Mouse (Mus musculus): Measurements from ENCODE around the gene Fut8.
"Not testable (repeated sequence)": the region's sequence is repeated elsewhere in the genome, so short reads cannot be mapped to it uniquely, and the experiment has no call there.

Gene Fut8

DNA sequence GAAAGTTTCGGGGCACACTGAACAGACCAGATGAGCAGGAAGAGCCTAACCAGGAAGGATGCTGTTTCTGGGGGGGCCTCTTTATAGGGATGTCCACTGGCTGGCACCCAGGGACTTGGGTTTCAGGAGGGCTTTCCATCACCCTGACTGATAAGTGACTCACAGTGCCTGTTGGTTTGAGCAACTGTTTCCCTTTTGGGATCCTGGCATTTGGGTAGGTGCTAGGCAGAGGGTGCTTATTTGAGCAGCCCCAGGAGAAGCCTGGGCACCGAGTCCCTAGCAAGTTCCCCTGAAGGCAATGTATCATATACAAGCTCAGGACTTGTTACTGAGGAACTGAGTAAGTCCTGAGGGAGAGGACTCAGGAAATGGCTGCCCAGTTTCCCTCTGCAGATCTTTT is 267.5 kb downstream of the Fut8 start:
- no peak for DNase-seq

DNA sequence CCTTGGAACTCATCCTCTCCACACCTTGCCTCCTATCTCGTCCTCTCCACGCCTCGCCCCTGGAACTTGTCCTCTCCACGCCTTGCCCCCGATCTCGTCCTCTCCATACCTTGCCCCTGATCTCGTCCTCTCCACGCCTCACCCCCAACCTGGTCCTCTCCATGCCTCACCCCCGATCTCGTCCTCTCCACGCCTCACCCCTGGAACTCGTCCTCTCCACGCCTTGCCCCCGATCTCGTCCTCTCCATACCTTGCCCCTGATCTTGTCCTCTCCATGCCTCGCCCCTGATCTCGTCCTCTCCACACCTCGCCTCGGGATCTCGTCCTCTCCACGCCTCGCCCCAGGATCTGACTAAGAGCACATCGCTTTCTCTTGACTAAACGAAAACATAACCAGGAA is 269.8 kb downstream of the Fut8 start:
- no peak for DNase-seq

DNA sequence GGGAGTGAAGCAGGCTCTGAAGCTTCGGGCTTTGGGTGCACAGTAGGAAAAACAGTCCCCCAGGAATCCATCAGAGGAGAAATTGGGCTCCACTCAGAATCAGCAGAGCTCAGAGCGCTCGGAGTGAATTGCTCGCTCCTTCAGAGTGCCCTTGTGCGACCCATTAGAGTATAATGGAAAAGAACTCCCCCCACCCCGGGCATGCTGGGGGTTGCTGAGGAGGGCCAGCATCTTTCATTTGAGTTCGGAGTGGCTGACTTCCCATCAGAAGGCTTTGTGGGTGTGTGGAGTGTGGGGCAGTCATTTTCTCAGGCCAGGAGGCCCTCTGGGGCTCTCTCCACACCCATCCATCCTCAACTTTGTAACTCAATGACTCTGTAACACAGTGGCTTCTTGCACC is 272.8 kb downstream of the Fut8 start:
- DNase-seq, result no peak

DNA sequence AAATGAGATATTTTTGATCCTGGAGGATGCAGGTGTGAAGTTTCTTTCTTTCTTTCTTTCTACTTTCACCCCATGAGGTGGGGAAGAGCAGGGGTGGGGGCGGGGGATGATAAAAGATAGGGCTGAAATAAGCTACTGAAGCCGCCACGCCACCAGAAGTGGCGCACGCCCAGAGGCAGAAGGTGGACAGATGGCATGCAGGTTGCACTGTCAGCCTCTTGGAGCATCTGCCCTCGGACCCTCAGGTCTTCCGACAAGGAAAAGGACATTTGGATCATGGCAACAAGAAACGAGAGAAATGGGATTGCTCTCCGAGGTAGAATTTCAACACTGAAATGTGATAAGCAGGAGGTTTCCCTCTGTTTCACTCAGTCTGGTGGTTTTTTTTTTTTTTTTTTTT is 273.3 kb downstream of the Fut8 start:
- no peak for DNase-seq

DNA sequence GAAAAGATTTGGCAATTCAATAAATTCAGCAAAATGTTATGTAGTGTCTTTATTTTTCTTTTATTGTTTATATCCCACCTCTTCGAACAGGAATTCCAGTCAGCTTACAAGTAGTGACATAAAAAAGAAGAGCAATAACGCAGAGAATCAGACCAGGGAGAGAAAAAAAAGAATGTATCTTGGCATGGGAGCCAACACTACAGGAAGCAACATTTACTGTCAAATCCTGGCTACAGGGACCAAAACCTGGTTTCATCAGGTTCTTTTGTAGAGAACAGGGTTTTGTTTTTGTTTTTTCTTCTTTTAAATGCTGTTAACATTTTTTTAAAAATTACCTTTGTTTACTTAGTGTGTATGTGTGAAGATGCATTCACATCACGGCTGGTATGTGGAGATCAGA is 273.7 kb downstream of the Fut8 start:
- DNase-seq, result no peak

DNA sequence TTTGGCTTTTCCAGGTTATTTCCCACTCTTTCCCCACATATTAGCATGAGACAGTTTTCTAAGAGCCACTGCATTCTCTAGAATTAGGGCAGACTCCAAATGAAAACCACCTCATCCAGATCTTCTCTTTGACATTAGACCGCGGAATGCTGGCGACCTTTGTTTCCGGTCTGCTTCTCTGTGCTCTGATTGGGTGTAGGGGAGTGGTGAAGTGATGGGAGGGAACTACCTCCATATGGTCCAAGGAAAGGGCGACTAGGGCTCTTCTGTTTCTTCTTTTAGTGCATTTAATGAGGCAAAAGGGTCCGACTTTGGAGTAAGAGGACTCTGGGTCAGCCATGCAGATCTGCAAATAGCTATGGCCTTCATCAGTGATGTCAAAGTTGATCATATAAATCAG is 278.9 kb downstream of the Fut8 start:
- DNase-seq, result no peak

DNA sequence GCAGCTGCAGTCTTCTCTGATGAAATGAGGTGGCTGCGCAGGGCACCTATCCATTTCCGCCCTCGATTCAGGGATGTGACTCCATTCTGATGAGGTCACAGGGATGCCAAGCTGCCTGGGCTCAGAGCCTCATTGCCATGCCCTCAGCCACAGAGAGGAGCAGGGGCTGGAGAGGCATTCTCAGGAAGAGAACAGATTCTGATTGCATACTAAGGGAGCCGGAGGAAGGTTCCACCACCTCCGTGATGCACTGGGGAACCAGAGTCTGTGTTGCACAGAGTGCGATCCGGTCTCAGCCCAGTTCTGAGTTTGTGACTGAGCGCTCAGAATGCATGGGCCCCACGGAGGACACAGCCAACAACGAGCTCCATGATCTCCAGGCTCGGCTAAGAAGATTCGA is 279.8 kb downstream of the Fut8 start:
- no peak for DNase-seq

DNA sequence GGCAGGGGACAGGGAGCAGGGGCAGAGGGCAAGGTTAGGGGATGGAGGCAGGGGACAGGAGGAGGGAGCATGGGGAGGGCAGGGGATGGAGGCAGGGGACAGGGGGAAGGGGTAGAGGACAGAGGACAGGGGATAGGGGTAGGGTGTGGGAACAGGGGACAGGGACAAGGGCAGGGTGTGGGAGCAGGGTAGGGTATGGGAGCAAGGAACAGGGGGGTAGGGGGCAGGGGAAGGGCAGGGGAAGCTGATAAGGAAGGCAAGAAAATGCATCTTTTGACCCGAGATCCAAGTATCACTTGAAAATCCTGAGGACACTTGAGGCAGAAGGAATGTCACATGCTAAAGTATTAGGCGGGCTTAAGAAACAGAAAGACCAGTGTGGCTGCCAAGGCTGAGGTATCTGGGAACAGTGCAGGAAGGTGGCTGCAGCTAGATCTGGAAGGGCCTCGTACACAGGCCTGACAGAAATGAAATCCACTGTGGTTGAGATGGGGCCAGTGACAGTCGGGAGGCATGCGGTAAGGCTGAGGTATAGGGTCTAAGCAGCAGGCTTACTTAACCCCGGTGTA is 281.7 kb downstream of the Fut8 start:
- no peak for DNase-seq

DNA sequence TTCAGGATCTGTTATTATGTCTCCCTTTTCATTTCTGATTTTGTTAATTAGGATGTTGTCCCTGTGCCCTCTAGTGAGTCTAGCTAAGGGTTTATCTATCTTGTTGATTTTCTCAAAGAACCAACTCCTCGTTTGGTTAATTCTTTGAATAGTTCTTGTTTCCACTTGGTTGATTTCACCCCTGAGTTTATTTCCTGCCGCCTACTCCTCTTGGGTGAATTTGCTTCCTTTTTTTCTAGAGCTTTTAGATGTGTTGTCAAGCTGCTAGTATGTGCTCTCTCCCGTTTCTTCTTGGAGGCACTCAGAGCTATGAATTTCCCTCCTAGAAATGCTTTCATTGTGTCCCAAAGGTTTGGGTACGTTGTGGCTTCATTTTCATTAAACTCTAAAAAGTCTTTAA is 286.1 kb downstream of the Fut8 start:
- not testable (repeated sequence) for DNase-seq
